Mouse (Mus musculus): ENCODE data around the gene H2-M3. TPM values are rescaled to one million over a fixed set of nuclear protein-coding genes. Genes with fewer than 3 reads are reported as not detected.
"Not testable (repeated sequence)": the region's sequence is repeated elsewhere in the genome, so short reads cannot be mapped to it uniquely, and the experiment has no call there.

Gene H2-M3
- polyA plus RNA-seq (2014; fragmentation: Nextera tagmentation; extraction: Ambion mirVana) = 1.4 and 1.9 TPM in 2 replicates

DNA sequence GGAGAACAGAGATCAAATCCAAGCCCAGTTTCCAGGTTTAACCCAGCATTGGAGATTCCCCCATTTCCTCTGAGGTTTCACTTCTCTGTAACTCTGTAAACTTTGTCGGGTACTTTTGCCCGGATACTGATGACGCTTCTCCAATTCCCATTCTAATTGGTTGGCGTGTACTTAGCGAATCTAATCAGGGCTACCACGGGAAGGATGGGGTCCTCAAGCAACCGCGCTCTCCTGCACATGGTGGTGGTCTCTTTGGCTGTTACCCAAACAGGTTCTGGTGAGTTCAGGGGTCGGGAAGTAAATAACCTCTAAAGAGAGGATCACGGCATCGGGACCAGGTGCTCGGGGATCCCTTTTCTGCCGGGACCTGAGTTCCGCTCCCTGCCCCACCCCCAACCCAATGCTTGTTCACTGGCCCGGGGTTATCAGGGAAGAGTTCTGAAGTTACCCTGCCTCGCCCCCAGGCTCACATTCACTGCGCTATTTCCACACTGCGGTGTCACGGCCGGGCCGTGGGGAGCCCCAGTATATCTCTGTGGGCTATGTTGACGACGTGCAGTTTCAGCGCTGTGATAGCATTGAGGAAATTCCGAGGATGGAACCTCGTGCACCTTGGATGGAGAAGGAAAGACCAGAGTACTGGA, at the start of gene H2-M3:
Gene H2-M3 (plus strand): TSS at position 163 of the 644 bp plus-strand sequence.
- Histone ChIP-seq H3K4me3 (ENCODE audit: low read depth, low read length) (peak within 1 kb of the TSS; percentile 49), H3K27me3 (replicated peaks; ENCODE audit: control insufficient read depth, insufficient read depth, low read length) (no peaks in the 10 kb centered on the region; the same call in 1 of the 2 replicates), H3K4me1 (replicated peaks; ENCODE audit: control insufficient read depth, insufficient read depth, low read length) (no peaks in the 10 kb centered on the region), H3K27ac (ENCODE audit: low read depth, low read length) (no peak within 1 kb of the TSS), H3K9ac (ENCODE audit: low read depth, low read length) (peak within 1 kb of the TSS; percentile 7; the same call in 1 of the 2 replicates), H3K36me3 (ENCODE audit: control insufficient read depth, insufficient read depth, low read length) (no peaks in the 10 kb centered on the region), H3K4me2 (peak within 1 kb of the TSS; percentile 77), H3K9me3 (ENCODE audit: control insufficient read depth, low read length) (no peaks in the 10 kb centered on the region)
- ATAC-seq (replicated peaks; ENCODE audit: low FRiP score) (peak; percentile 90), DNase-seq (ENCODE audit: low spot score) (peak; percentile 66)
- 3% methylated on average over 26 of the region's 26 CpGs for WGBS

DNA sequence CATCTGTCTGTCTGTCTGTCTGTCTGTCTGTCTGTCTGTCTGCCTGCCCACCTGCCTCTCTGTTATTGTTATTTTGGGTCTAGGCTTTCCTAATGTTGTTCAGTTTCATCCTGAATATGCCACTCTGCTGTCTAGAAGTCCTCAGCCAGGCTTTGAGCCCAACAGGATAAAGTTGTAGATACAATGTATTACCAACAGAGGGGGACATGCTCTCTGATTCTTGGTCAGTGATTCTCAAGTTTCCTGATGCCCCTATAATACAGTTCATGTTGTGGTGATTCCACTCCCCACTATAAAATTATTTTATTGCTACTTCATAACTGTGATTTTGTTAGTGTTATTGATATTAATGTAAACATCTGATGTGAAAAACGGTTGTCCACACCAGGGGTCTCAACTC, 48.1 kb upstream of the H2-M3 start:
- ATAC-seq (replicated peaks; ENCODE audit: low FRiP score) = no peak
- no peaks in the 10 kb centered on the region for H3K9me3 ChIP-seq (ENCODE audit: control insufficient read depth, low read length)
- H3K4me3 ChIP-seq (ENCODE audit: low read depth, low read length) = no peak overlapping the region
- H3K27ac ChIP-seq (ENCODE audit: low read depth, low read length) = no peak overlapping the region
- WGBS = 12% methylated on average over 1 of the region's 1 CpGs
- H3K4me1 ChIP-seq (replicated peaks; ENCODE audit: control insufficient read depth, insufficient read depth, low read length) = no peaks in the 10 kb centered on the region
- no peak for DNase-seq (ENCODE audit: low spot score)
- no peaks in the 10 kb centered on the region for H3K36me3 ChIP-seq (ENCODE audit: control insufficient read depth, insufficient read depth, low read length)
- H3K9ac ChIP-seq (ENCODE audit: low read depth, low read length) = no peak overlapping the region
- H3K4me2 ChIP-seq = no peak overlapping the region
- no peaks in the 10 kb centered on the region for H3K27me3 ChIP-seq (replicated peaks; ENCODE audit: control insufficient read depth, insufficient read depth, low read length)

DNA sequence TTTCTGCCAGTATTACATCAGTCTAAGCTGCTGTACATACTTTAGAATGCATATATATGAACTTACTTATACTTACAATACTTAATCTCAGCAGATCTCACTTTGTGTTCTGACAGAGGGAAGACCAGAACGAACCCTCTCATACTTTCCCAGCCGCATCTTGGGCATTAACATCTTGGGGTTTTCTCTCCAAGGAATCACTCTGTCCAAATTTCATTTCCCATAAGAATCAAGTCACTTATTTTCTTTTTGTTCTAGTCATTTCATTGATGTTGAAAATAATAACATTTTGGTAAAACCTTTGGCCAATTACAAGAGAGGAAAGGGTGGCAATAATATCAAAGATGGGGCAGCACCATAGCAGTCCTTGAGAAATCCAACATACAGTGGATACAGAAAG, 32.8 kb upstream of the H2-M3 start, which contains the start of gene Olfr97:
Gene Olfr97 (minus strand): TSS at position 101 of the 400 bp plus-strand sequence.
- 83% methylated on average over 2 of the region's 2 CpGs for WGBS
- not testable (repeated sequence) for H3K9me3 ChIP-seq (ENCODE audit: control insufficient read depth, low read length); H3K4me1 ChIP-seq (replicated peaks; ENCODE audit: control insufficient read depth, insufficient read depth, low read length); H3K27ac ChIP-seq (ENCODE audit: low read depth, low read length); H3K4me2 ChIP-seq; DNase-seq (ENCODE audit: low spot score); ATAC-seq (replicated peaks; ENCODE audit: low FRiP score); H3K27me3 ChIP-seq (replicated peaks; ENCODE audit: control insufficient read depth, insufficient read depth, low read length); H3K9ac ChIP-seq (ENCODE audit: low read depth, low read length); H3K36me3 ChIP-seq (ENCODE audit: control insufficient read depth, insufficient read depth, low read length); H3K4me3 ChIP-seq (ENCODE audit: low read depth, low read length)

DNA sequence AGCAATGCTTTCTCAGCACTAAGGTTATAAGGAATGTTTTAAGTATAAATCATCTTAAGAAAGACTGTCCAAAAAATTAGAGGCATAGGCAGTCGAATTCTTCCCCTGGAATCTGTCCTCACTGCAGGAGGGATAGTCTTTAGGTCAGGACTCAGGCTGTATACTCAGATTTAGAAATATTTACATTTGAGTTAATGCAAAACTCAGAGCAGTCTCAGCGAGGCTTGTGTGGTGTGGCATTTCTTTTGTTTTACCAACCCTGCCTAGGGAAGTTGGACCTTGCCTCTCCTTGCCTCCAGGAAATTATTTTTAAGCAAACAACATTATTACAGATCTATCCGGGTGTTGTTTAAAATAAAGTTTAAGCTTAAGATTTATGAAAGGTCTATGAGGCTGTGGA, 27.8 kb upstream of the H2-M3 start:
- WGBS = 48% methylated on average over 3 of the region's 3 CpGs

DNA sequence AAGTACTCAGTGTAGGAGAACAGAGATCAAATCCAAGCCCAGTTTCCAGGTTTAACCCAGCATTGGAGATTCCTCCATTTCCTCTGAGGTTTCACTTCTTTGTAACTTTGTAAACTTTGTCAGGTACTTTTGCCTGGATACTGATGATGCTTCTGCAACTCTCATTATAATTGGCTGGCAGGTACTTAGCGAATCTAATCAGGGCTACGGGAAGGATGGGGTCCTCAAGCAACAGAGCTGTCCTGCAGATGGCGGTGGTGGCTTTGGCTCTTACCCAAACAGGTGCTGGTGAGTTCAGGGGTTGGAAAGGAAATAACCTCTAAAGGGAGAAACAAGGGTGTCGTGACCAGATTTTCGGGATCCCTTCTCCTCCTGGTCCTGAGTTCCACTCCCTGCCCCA, 23.3 kb upstream of the H2-M3 start:
- Histone ChIP-seq H3K4me2 (no peak overlapping the region), H3K9ac (ENCODE audit: low read depth, low read length) (no peak overlapping the region), H3K27me3 (replicated peaks; ENCODE audit: control insufficient read depth, insufficient read depth, low read length) (no peaks in the 10 kb centered on the region), H3K9me3 (ENCODE audit: control insufficient read depth, low read length) (no peaks in the 10 kb centered on the region), H3K36me3 (ENCODE audit: control insufficient read depth, insufficient read depth, low read length) (no peaks in the 10 kb centered on the region), H3K4me3 (ENCODE audit: low read depth, low read length) (no peak overlapping the region), H3K27ac (ENCODE audit: low read depth, low read length) (no peak overlapping the region), H3K4me1 (replicated peaks; ENCODE audit: control insufficient read depth, insufficient read depth, low read length) (no peaks in the 10 kb centered on the region)
- no peak for DNase-seq (ENCODE audit: low spot score)
- WGBS = 26% methylated on average over 5 of the region's 5 CpGs
- ATAC-seq (replicated peaks; ENCODE audit: low FRiP score) = no peak

More for the DNA sequence above, 27.8 kb upstream of the H2-M3 start:
- Histone ChIP-seq H3K27me3 (replicated peaks; ENCODE audit: control insufficient read depth, insufficient read depth, low read length) (no peaks in the 10 kb centered on the region), H3K4me3 (ENCODE audit: low read depth, low read length) (no peak overlapping the region), H3K36me3 (ENCODE audit: control insufficient read depth, insufficient read depth, low read length) (no peaks in the 10 kb centered on the region), H3K4me1 (replicated peaks; ENCODE audit: control insufficient read depth, insufficient read depth, low read length) (no peaks in the 10 kb centered on the region), H3K27ac (ENCODE audit: low read depth, low read length) (no peak overlapping the region), H3K9ac (ENCODE audit: low read depth, low read length) (no peak overlapping the region), H3K4me2 (no peak overlapping the region), H3K9me3 (ENCODE audit: control insufficient read depth, low read length) (peaks cover 5% of the 10 kb centered on the region; the same call in 1 of the 2 replicates)
- no peak for DNase-seq (ENCODE audit: low spot score)
- ATAC-seq (replicated peaks; ENCODE audit: low FRiP score) = no peak

DNA sequence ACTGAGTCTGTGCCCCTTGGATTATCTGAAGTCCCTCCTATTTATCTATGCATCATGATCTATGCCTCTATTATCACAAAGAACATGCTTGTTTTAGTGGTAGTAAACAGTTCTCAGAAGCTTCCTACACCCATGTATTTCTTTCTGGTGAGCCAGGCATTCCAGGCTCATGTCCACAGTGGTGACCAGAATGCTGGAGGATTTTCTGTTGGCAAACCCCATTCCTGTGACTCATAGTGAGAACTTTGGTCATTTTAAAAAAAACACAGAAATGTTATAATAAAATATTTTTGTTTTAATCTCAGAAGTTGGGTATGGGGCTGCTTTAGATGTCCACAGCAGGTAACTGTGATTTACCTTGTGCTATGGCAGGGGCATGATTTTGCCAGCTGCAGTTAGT, 20.6 kb upstream of the H2-M3 start:
- H3K9ac ChIP-seq (ENCODE audit: low read depth, low read length) = no peak overlapping the region
- no peak overlapping the region for H3K4me2 ChIP-seq
- no peaks in the 10 kb centered on the region for H3K36me3 ChIP-seq (ENCODE audit: control insufficient read depth, insufficient read depth, low read length)
- ATAC-seq (replicated peaks; ENCODE audit: low FRiP score) (no peak), DNase-seq (ENCODE audit: low spot score) (no peak)
- no peaks in the 10 kb centered on the region for H3K27me3 ChIP-seq (replicated peaks; ENCODE audit: control insufficient read depth, insufficient read depth, low read length)
- H3K9me3 ChIP-seq (ENCODE audit: control insufficient read depth, low read length) = no peaks in the 10 kb centered on the region
- no peaks in the 10 kb centered on the region for H3K4me1 ChIP-seq (replicated peaks; ENCODE audit: control insufficient read depth, insufficient read depth, low read length)
- no peak overlapping the region for H3K27ac ChIP-seq (ENCODE audit: low read depth, low read length)
- H3K4me3 ChIP-seq (ENCODE audit: low read depth, low read length) = no peak overlapping the region

DNA sequence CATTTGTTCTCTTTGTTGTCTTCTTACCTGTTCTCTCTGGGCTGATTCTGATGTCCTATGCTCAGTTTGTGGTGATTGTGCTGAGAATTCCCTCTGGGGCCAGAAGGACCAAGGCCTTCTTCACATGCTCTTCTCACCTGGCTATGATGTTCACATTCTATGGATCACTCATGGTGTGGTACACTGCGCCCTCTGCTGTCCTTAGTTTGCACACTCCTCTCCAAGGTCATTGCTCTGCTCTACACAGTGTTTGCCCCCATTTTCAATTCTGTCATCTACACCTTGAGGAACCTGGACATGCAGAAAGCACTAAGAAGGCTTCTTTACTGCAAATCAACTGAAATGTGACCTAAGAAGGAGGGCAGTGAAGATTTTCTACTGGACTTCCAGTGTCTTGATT, 19.5 kb upstream of the H2-M3 start:
- ATAC-seq (replicated peaks; ENCODE audit: low FRiP score) (no peak; the same call in 1 of the 2 replicates), DNase-seq (ENCODE audit: low spot score) (no peak)
- H3K27me3 ChIP-seq (replicated peaks; ENCODE audit: control insufficient read depth, insufficient read depth, low read length) = no peaks in the 10 kb centered on the region
- no peaks in the 10 kb centered on the region for H3K4me1 ChIP-seq (replicated peaks; ENCODE audit: control insufficient read depth, insufficient read depth, low read length)
- no peak overlapping the region for H3K9ac ChIP-seq (ENCODE audit: low read depth, low read length)
- no peak overlapping the region for H3K4me3 ChIP-seq (ENCODE audit: low read depth, low read length)
- no peak overlapping the region for H3K27ac ChIP-seq (ENCODE audit: low read depth, low read length)
- 12% methylated on average over 1 of the region's 1 CpGs for WGBS
- no peaks in the 10 kb centered on the region for H3K36me3 ChIP-seq (ENCODE audit: control insufficient read depth, insufficient read depth, low read length)
- no peak overlapping the region for H3K4me2 ChIP-seq
- H3K9me3 ChIP-seq (ENCODE audit: control insufficient read depth, low read length) = no peaks in the 10 kb centered on the region

DNA sequence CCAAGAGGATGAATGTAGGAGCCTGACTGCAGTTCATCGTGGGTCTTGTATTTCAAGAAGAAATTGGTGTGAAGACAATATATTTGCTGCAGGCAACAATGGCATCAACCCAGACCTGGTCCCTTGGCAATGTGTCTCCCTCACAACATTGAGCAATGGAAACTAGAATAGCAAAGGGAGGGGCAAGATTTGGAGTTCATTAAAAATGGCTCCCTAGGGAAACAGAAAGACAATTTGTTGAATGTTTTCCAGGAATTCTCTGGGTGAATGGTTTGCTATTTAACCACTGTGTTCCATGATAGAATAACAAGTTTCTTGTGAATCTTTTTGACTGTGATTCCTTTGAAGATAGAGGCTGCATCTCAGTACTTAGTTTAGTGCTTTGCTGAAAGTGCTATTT, 6.4 kb upstream of the H2-M3 start, which contains the start of gene Olfr98:
Gene Olfr98 (minus strand): TSS at position 124 of the 400 bp plus-strand sequence.
- no peak for DNase-seq (ENCODE audit: low spot score)
- no peak for ATAC-seq (replicated peaks; ENCODE audit: low FRiP score)
- WGBS = 84% methylated on average over 1 of the region's 1 CpGs
- Histone ChIP-seq H3K4me3 (ENCODE audit: low read depth, low read length) (no peak within 1 kb of the TSS), H3K4me2 (no peak within 1 kb of the TSS), H3K36me3 (ENCODE audit: control insufficient read depth, insufficient read depth, low read length) (no peaks in the 10 kb centered on the region), H3K27ac (ENCODE audit: low read depth, low read length) (no peak within 1 kb of the TSS), H3K4me1 (replicated peaks; ENCODE audit: control insufficient read depth, insufficient read depth, low read length) (no peaks in the 10 kb centered on the region), H3K9me3 (ENCODE audit: control insufficient read depth, low read length) (no peaks in the 10 kb centered on the region), H3K9ac (ENCODE audit: low read depth, low read length) (no peak within 1 kb of the TSS), H3K27me3 (replicated peaks; ENCODE audit: control insufficient read depth, insufficient read depth, low read length) (no peaks in the 10 kb centered on the region)

DNA sequence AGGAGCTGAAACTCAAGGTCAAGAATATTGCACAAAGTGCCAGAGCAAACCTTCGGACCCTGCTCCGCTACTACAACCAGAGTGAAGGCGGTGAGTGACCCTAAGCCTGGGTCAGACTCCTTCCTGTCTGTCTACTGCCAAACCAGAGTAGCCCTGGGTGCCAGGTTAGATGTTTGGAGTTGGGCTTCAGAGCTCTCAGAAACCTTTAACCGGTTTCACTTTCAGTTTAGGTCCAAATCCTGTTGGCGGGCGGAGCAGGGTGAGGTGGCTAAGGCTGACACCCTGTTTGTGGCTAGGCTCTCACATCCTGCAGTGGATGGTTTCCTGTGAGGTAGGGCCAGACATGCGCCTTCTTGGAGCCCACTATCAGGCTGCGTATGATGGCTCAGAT, 677 bp downstream of the H2-M3 start:
- peak overlapping the region; percentile 7; the same call in 1 of the 2 replicates for H3K9ac ChIP-seq (ENCODE audit: low read depth, low read length)
- 36% methylated on average over 8 of the region's 8 CpGs for WGBS

More for the DNA sequence above, 677 bp downstream of the H2-M3 start:
- H3K4me2 ChIP-seq = peak overlapping the region; percentile 77
- no peak for DNase-seq (ENCODE audit: low spot score)
- peak; percentile 63 for ATAC-seq (replicated peaks; ENCODE audit: low FRiP score)
- H3K9me3 ChIP-seq (ENCODE audit: control insufficient read depth, low read length) = no peaks in the 10 kb centered on the region
- no peaks in the 10 kb centered on the region for H3K4me1 ChIP-seq (replicated peaks; ENCODE audit: control insufficient read depth, insufficient read depth, low read length)
- peak overlapping the region; percentile 49 for H3K4me3 ChIP-seq (ENCODE audit: low read depth, low read length)
- no peak overlapping the region for H3K27ac ChIP-seq (ENCODE audit: low read depth, low read length)
- no peaks in the 10 kb centered on the region for H3K36me3 ChIP-seq (ENCODE audit: control insufficient read depth, insufficient read depth, low read length)
- no peaks in the 10 kb centered on the region; the same call in 1 of the 2 replicates for H3K27me3 ChIP-seq (replicated peaks; ENCODE audit: control insufficient read depth, insufficient read depth, low read length)

Data from liver, embryonic 11.5 days (tissue).